Mouse (Mus musculus) cortical plate, adult 2 months (tissue): ENCODE measurements around the gene Pcbp4.

Source experiments
- CTCF ChIP-seq: fragments of 200-500 bp; IDR thresholded peaks from 2 replicates; pipeline ENCODE4 v1.5.1; 2011; ENCODE audit warnings: mild to moderate bottlenecking, control low read depth, low read length; ENCODE audit not compliant: insufficient read depth; ENCODE audit errors: extremely low read depth
- POLR2A ChIP-seq: fragments of 200-500 bp; IDR thresholded peaks from 2 replicates; pipeline ENCODE4 v1.6.1; 2011; ENCODE audit warnings: mild to moderate bottlenecking, low read length, control low read depth; ENCODE audit not compliant: insufficient read depth; ENCODE audit errors: extremely low read depth

DNA sequence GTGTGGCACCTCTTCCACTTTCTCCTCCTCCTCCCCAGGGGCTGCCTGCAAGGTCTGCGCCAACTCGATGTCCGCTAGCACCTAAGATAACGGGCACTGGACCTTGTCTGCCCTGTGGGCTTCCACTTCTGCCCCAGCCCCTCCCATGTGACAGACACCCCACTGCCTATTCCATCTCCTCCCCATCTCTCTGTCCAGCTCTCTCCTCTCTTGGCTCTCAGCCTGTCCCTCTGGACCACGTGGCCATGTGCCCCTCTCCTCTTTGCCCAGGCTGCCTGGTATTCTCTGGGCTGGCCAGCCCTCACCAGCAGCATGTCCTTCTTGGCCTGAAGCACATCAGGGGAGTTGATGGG lies 20.6 kb downstream of the Pcbp4 start:
- no peak for TF ChIP-seq POLR2A
- no peak for TF ChIP-seq CTCF
